Mouse (Mus musculus) liver, embryonic 14.5 days (tissue): ENCODE data around the gene Myh14. TPM values are rescaled to one million over a fixed set of nuclear protein-coding genes. Genes with fewer than 3 reads are reported as not detected.
"Not testable (repeated sequence)": the region's sequence is repeated elsewhere in the genome, so short reads cannot be mapped to it uniquely, and the experiment has no call there.

Experiments
- ATAC-seq: fragments of 200-750 bp; cut with Nextera tagmentation; 2 replicates; pipeline ENCODE4 v1.8.0; 2017; ENCODE audit warnings: moderate number of reproducible peaks, mild to moderate bottlenecking, moderate library complexity; ENCODE audit not compliant: insufficient read depth
- DNase-seq, 3 experiments: peaks; one replicate each; pipeline ENCODE4 v3.0.0-alpha.2; 2012 to 2013; ENCODE audit warnings: low read depth in 3 of 3, low spot score in 3 of 3
- H3K27ac ChIP-seq: fragments of 300-500 bp; sonication (generic); 2 replicates; pipeline ENCODE4 v1.5.1; 2014; ENCODE audit warnings: moderate library complexity, mild to moderate bottlenecking, control low read depth, inconsistent platforms
- H3K27me3 ChIP-seq: fragments of 300-500 bp; sonication (generic); 2 replicates; pipeline ENCODE4 v1.6.1; 2014; ENCODE audit warnings: mild to moderate bottlenecking, low read length, moderate library complexity; ENCODE audit not compliant: control insufficient read depth, insufficient read depth
- H3K36me3 ChIP-seq: fragments of 300-500 bp; sonication (generic); replicated peaks from 2 replicates; pipeline ENCODE4 v1.6.1; 2014; ENCODE audit warnings: low read depth; ENCODE audit not compliant: control insufficient read depth, insufficient read depth
- H3K4me1 ChIP-seq, 2 experiments: fragments of 200-500 bp in 1 of 2; fragments of 300-500 bp in 1 of 2; sonication (generic) in 1 of 2; replicated peaks; 2 replicates each; pipeline ENCODE4 v1.6.1; 2012 to 2014; ENCODE audit warnings: antibody characterized with exemption in 1 of 2, inconsistent platforms in 1 of 2, low read length in 1 of 2; ENCODE audit not compliant: control insufficient read depth in 2 of 2, insufficient read depth in 2 of 2
- H3K4me2 ChIP-seq: fragments of 300-500 bp; sonication (generic); 2 replicates; pipeline ENCODE4 v1.6.1; 2014; ENCODE audit warnings: low read depth, mild to moderate bottlenecking, control low read depth, moderate library complexity
- H3K4me3 ChIP-seq, 2 experiments: fragments of 200-500 bp in 1 of 2; fragments of 300-500 bp in 1 of 2; sonication (generic) in 1 of 2; 2 replicates each; pipeline ENCODE4 v1.5.1; 2012 to 2014; ENCODE audit warnings: low read depth in 2 of 2, low read length in 2 of 2, mild to moderate bottlenecking in 2 of 2, control low read depth in 1 of 2, inconsistent platforms in 1 of 2, moderate library complexity in 1 of 2; ENCODE audit not compliant: insufficient read depth in 1 of 2
- H3K9ac ChIP-seq: fragments of 300-500 bp; sonication (generic); replicated peaks from 2 replicates; pipeline ENCODE4 v1.6.1; 2014; ENCODE audit warnings: mild to moderate bottlenecking, control low read depth, moderate library complexity
- H3K9me3 ChIP-seq: fragments of 300-500 bp; sonication (generic); 2 replicates; pipeline ENCODE4 v1.6.1; 2016; ENCODE audit warnings: low read length, mixed read lengths; ENCODE audit not compliant: control insufficient read depth
- CTCF ChIP-seq: IDR thresholded peaks from 2 replicates; pipeline ENCODE4 v1.5.1; 2016; ENCODE audit warnings: antibody characterized with exemption, low read depth, control low read depth
- EP300 ChIP-seq: IDR thresholded peaks from 2 replicates; pipeline ENCODE4 v1.6.1; 2016; ENCODE audit warnings: antibody characterized with exemption, low read depth
- WGBS: fragments of 180-500 bp; shearing (Covaris S2); extraction: QIAGEN DNeasy Blood & Tissue Kit; methylation state at CpG from one replicate; pipeline ENCODE4 v1.1.7; 2014; ENCODE audit not compliant: insufficient replicate concordance; 5-methylcytosine and 5-hydroxymethylcytosine counted together
- polyA plus RNA-seq, 2 experiments: library from polyadenylated mRNA; depleted of rRNA in 1 of 2; stranded (reverse) in 1 of 2; unstranded in 1 of 2; fragments of >200 nt; fragmentation: Nextera tagmentation in 1 of 2; extraction: Ambion mirVana in 1 of 2; gene quantifications; 2 replicates each; pipeline versions ENCODE4 v1.2.1 to v1.2.3; 2012 to 2014

Myh14 gene
- polyA plus RNA-seq (2012; rRNA removed), result 0.15 and 0.75 TPM in 2 replicates
- polyA plus RNA-seq (2014; fragmentation: Nextera tagmentation; extraction: Ambion mirVana), result 0.09 and 0.23 TPM in 2 replicates

DNA sequence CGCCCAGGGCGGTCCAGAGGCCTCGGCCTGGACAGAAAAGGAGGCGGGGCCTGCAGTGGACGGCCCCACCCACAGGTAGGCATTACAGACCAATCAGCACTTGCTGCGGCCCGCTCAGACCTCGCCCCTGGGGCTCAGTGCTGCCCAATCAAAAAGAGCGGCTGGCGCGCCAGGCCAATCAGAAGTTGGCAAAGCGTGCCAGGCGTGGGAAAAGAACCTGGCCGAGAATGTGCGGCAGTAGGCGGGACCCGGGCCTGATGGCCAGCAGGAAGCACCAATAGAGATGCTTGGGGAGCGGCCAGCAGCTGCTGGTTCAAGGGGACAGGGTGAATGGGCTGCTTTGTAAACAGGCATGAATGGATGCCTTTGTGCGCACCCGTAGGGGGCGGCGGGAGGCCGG is at the start of gene Myh14:
Myh14 (minus strand) TSS at position 41 of the 400 bp plus-strand sequence.
- Histone ChIP-seq H3K4me3 (no peak within 1 kb of the TSS), H3K4me1 (peaks cover 0 to 4% of the 10 kb centered on the region in 2 experiments; a peak in 1 of 4 replicates), H3K9me3 (no peaks in the 10 kb centered on the region), H3K27me3 (peaks cover 7% of the 10 kb centered on the region), H3K4me2 (peak within 1 kb of the TSS; percentile 44), H3K27ac (no peak within 1 kb of the TSS), H3K9ac (no peak within 1 kb of the TSS), H3K36me3 (no peaks in the 10 kb centered on the region)
- WGBS, result 3% methylated on average over 23 of the region's 23 CpGs
- TF ChIP-seq EP300 (no peak), CTCF (no peak)
- peak; percentile 17 to 36 (median 30) for DNase-seq
- ATAC-seq, result peak; percentile 78

DNA sequence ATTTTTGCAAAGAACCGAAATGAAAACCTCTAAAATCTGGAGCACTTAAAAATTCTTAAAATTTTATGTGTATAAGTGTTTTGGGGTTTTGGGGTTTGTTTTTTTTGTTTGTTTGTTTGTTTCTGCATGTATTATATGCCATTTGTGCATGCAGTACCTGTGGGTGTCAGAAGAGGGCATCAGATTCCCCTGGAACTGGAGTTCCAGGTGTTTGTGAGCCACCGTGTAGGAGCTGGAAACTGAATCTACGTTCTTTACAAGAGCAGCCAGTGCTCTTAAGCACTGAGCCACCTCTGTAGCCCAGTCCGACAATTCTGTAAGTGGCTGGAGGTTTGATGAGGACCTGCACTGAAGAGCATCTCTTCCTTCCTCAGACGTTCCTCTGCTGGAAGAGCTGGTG is 39.2 kb upstream of the Myh14 start:
- Histone ChIP-seq H3K27me3 (no peaks in the 10 kb centered on the region), H3K36me3 (no peaks in the 10 kb centered on the region), H3K4me2 (no peak overlapping the region), H3K9me3 (no peaks in the 10 kb centered on the region), H3K9ac (no peak overlapping the region), H3K27ac (no peak overlapping the region), H3K4me3 (no peak overlapping the region), H3K4me1 (no peaks in the 10 kb centered on the region)
- no peak for ATAC-seq
- WGBS, result 63% methylated on average over 5 of the region's 5 CpGs
- no peak for DNase-seq
- TF ChIP-seq CTCF (peak; percentile 38), EP300 (no peak)

DNA sequence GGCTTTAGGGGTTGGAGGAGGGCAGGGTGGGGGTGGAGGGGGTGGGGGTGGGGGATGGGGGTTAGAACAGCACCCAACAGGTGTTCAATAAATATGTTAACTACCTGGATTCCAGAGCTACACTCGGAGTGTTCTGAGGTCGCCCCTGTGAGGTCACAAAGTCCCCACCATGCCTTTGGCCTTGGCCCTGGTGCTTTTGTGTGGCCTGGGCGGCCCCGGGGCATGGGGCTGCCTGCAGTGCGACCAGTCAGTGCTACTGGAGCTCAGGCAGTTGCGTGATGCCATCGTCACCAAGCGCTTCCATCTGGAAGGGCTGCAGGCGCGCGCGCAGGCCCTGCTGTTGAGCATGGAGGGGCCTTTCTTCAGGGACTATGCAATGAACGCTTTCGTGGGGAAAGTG is 37.9 kb upstream of the Myh14 start, which contains the start of gene Izumo2:
Izumo2 (plus strand) TSS at position 169 of the 400 bp plus-strand sequence.
- no peaks in the 10 kb centered on the region for H3K9me3 ChIP-seq
- H3K4me1 ChIP-seq, result no peaks in the 10 kb centered on the region
- no peak within 1 kb of the TSS for H3K4me3 ChIP-seq
- no peak within 1 kb of the TSS for H3K9ac ChIP-seq
- H3K4me2 ChIP-seq, result no peak within 1 kb of the TSS
- no peak within 1 kb of the TSS for H3K27ac ChIP-seq
- ATAC-seq (no peak), DNase-seq (no peak)
- H3K27me3 ChIP-seq, result no peaks in the 10 kb centered on the region
- 63% methylated on average over 14 of the region's 14 CpGs for whole genome bisulfite sequencing
- no peaks in the 10 kb centered on the region for H3K36me3 ChIP-seq
- no peak for TF ChIP-seq CTCF
- TF ChIP-seq EP300, result no peak

DNA sequence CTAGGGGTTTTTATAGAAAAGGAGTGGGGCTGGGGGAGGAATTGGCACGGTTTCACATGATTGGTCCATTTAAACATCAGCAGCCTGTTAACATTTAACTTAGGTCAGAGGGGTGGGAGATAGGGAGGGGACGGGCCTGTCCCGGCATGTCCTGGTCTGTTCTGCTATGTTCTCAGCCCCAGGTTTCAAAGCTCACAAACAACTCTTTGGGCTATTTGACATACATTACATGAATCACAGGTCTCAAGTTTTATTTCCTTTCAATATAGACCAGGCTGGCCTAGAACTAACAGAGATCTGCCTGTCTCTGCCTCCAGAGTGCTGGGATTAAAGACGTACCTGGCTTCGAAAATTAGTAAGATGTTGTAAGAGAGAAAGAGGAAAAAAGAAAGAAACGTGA is 37.5 kb upstream of the Myh14 start:
- not testable (repeated sequence) for ATAC-seq, H3K4me3 ChIP-seq, H3K27ac ChIP-seq, H3K4me2 ChIP-seq, H3K9ac ChIP-seq, H3K27me3 ChIP-seq, DNase-seq, H3K36me3 ChIP-seq, H3K9me3 ChIP-seq, H3K4me1 ChIP-seq
- 77% methylated on average over 5 of the region's 6 CpGs for WGBS

DNA sequence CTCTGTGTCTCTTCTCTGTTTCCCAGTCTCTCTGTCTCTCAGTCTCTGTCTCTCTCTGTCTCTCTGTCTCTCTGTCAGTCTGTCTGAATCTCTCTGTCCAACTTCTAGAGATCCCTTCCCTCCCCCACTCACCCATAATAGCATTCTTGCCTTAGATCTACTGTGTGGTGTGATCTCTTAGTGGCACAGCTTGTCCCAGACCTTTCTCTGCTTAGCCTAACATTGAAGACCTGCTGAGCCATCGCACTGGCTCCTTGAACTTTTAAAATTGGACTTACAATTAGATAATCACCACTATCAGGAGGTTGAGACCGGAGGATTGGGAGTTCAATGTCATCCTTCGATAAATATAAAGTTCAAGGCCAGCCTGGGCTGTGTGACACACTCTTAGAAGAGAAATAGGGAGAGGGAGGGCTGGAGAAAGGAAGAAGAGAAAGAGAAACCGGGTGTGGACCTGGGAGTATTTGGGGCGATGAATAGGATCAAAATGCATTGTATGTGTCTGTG is 36.6 kb upstream of the Myh14 start:
- WGBS, result 64% methylated on average over 5 of the region's 5 CpGs
- Histone ChIP-seq H3K27me3 (no peaks in the 10 kb centered on the region), H3K27ac (no peak overlapping the region), H3K4me3 (no peak overlapping the region), H3K9ac (no peak overlapping the region), H3K4me2 (no peak overlapping the region), H3K4me1 (no peaks in the 10 kb centered on the region), H3K36me3 (no peaks in the 10 kb centered on the region), H3K9me3 (no peaks in the 10 kb centered on the region)
- DNase-seq, result no peak
- ATAC-seq, result no peak
- TF ChIP-seq EP300 (no peak), CTCF (no peak)
